Mouse (Mus musculus) left cerebral cortex, postnatal 36 days (tissue): ENCODE data around the gene Olfr316. TPM values are rescaled to one million over a fixed set of nuclear protein-coding genes. Genes with fewer than 3 reads are reported as not detected.
"Not testable (repeated sequence)": the region's sequence is repeated elsewhere in the genome, so short reads cannot be mapped to it uniquely, and the experiment has no call there.

Experiments
- DNase-seq, 2 experiments: peaks; one replicate each; pipeline ENCODE4 v3.0.0; 2021 to 2022; ENCODE audit warnings: low spot score in 2 of 2, mixed read lengths in 1 of 2
- intact Hi-C: fragments of 180-260 bp; cut with DNase I; formaldehyde crosslinking; loops from one replicate; pipeline ENCODE4 v1.15.1; 2025
- total RNA-seq, 2 experiments: library from RNA; stranded (reverse); gene quantifications; 2 replicates each; pipeline ENCODE4 v1.2.3; 2021

Olfr316 gene
- 1 to 10 TPM in 1 of 2 experiments, under 1 TPM in 1; 0.79 to 1.0 TPM for total RNA-seq

GRCm38 (mm10) chr11:58752434-58752833 is at the start of gene Olfr316:
Gene Olfr316 (plus strand): TSS chr11:58752734.
- no peak for DNase-seq
- intact Hi-C loops, result no loop called here

- intact Hi-C loops, result no loop called here
- no peak for DNase-seq
These were observed 43.4 kb upstream of the Olfr316 start for GRCm38 (mm10) chr11:58709086-58709485.

GRCm38 (mm10) chr11:58717723-58718122 is 34.8 kb upstream of the Olfr316 start:
- DNase-seq, intact Hi-C loops: not testable (repeated sequence)

- intact Hi-C loops, result no loop called here
- DNase-seq, result no peak
These were observed 32.8 kb upstream of the Olfr316 start for GRCm38 (mm10) chr11:58719701-58720100.

- DNase-seq, result no peak
- intact Hi-C loops, result no loop called here
These were observed 28.6 kb upstream of the Olfr316 start, which contains the start of gene Olfr318 for GRCm38 (mm10) chr11:58723914-58724313. Gene Olfr318 (minus strand): TSS chr11:58724014.

- DNase-seq, intact Hi-C loops: not testable (repeated sequence)
These were observed 24.5 kb upstream of the Olfr316 start for GRCm38 (mm10) chr11:58727896-58728650.

GRCm38 (mm10) chr11:58733372-58733771 is 19.2 kb upstream of the Olfr316 start:
- intact Hi-C loops, result no loop called here
- DNase-seq, result peak; percentile 19 to 42

- intact Hi-C loops, result no loop called here
- no peak for DNase-seq
These were observed 13.7 kb upstream of the Olfr316 start, which contains the start of gene Olfr317 for GRCm38 (mm10) chr11:58738792-58739262. Gene Olfr317 (minus strand): TSS chr11:58739212.

GRCm38 (mm10) chr11:58751096-58751495 is 1.4 kb upstream of the Olfr316 start:
- intact Hi-C loops, result not testable (repeated sequence)
- peak; percentile 35 to 55 for DNase-seq

GRCm38 (mm10) chr11:58772888-58773287 is 20.4 kb downstream of the Olfr316 start, which contains the start of gene Olfr315:
Gene Olfr315 (plus strand): TSS chr11:58773188.
- intact Hi-C loops, result no loop called here
- DNase-seq, result no peak

GRCm38 (mm10) chr11:58782480-58783089 is 30.1 kb downstream of the Olfr316 start, which contains the start of gene Olfr314:
Gene Olfr314 (plus strand): TSS chr11:58782952.
- DNase-seq, result no peak

GRCm38 (mm10) chr11:58784182-58784581 is 31.6 kb downstream of the Olfr316 start:
- DNase-seq, result no peak
- intact Hi-C loops, result no loop called here

More at GRCm38 (mm10) chr11:58782480-58783089, 30.1 kb downstream of the Olfr316 start, which contains the start of gene Olfr314:
- intact Hi-C loops, result no loop called here

GRCm38 (mm10) chr11:58787651-58788050 is 35.1 kb downstream of the Olfr316 start:
- intact Hi-C loops, result no loop called here
- no peak for DNase-seq

- DNase-seq, result no peak
- intact Hi-C loops, result no loop called here
These were observed 35.8 kb downstream of the Olfr316 start for GRCm38 (mm10) chr11:58788346-58788745.

GRCm38 (mm10) chr11:58789532-58789931 is 37.0 kb downstream of the Olfr316 start:
- intact Hi-C loops, result no loop called here
- no peak for DNase-seq

GRCm38 (mm10) chr11:58790053-58790452 is 37.5 kb downstream of the Olfr316 start:
- intact Hi-C loops, result no loop called here
- DNase-seq, result no peak

- intact Hi-C loops, result no loop called here
- DNase-seq, result no peak
These were observed 38.1 kb downstream of the Olfr316 start for GRCm38 (mm10) chr11:58790646-58791045.

GRCm38 (mm10) chr11:58795856-58796255 is 43.3 kb downstream of the Olfr316 start:
- DNase-seq, result no peak
- intact Hi-C loops, result no loop called here

- peak; percentile 71 to 77 for DNase-seq
- intact Hi-C loops, result no loop called here
These were observed 44.3 kb downstream of the Olfr316 start for GRCm38 (mm10) chr11:58796850-58797249.

GRCm38 (mm10) chr11:58799747-58800146 is 47.2 kb downstream of the Olfr316 start:
- peak; percentile 22 to 30 for DNase-seq
- intact Hi-C loops, result no loop called here
